17 mouse cellular contexts compared by ENCODE assay signal in genomic region chr19:23162877-23163276, GRCm38 (mm10). TPM values are rescaled to one million over a fixed set of nuclear protein-coding genes. Genes with fewer than 3 reads are reported as not detected.
DNase-seq lines count a peak whose midpoint lies in the region; ATAC-seq lines count a peak whose summit lies in the region.
"Had no signal": no experiment of that assay in that cellular context is flagged by ENCODE, and none has a peak within 500 bp of the region (broad histone marks: within the 10 kb centered on the region; RNA-seq: fewer than 3 reads in every experiment).

No protein-coding gene starts in this region.

- H3K27ac ChIP-seq in forebrain, embryonic 16.5 days (ENCODE audit: low read length) = no peak overlapping the region
- no peak overlapping the region for H3K27ac ChIP-seq in forebrain, embryonic 14.5 days (ENCODE audit: low read depth, low read length)
- H3K27ac ChIP-seq in hindbrain, embryonic 16.5 days (ENCODE audit: low read depth, low read length) = no peak overlapping the region
- H3K27ac ChIP-seq in hindbrain, embryonic 14.5 days = no peak overlapping the region
- H3K27ac ChIP-seq: intestine, embryonic 15.5 days; limb, embryonic 15.5 days; macrophage; neural tube, embryonic 12.5 days had no signal

- ATAC-seq in forebrain, embryonic 16.5 days = 0 out of 2 replicates have a peak, but pooled peaks have one; percentile 26
- ATAC-seq in forebrain, embryonic 14.5 days = no peak
- ATAC-seq in hindbrain, embryonic 16.5 days = peak; percentile 45
- ATAC-seq in hindbrain, embryonic 14.5 days (ENCODE audit: low FRiP score) = no peak
- no peak for ATAC-seq in megakaryocyte, adult 5-6 weeks (ENCODE audit: poor library complexity, severe bottlenecking)
- ATAC-seq: intestine, embryonic 15.5 days; midbrain, embryonic 16.5 days had no signal

- no peak for DNase-seq in forebrain, embryonic 14.5 days (ENCODE audit: low spot score)
- no peak for DNase-seq in hindbrain, embryonic 14.5 days (ENCODE audit: low spot score)
- DNase-seq in layer of hippocampus, postnatal 25 days (ENCODE audit: extremely low spot score in 1 of 2, low spot score in 1 of 2) = no peak
- no peak for DNase-seq in urinary bladder, adult 2 months (ENCODE audit: low spot score)
- DNase-seq: B cell, adult 2 months; liver, postnatal 0 days; thymus, postnatal 4 days had no signal

- 76% methylated on average over 6 of the region's 6 CpGs for WGBS in forebrain, embryonic 16.5 days
- WGBS in forebrain, embryonic 14.5 days = 80% methylated on average over 6 of the region's 6 CpGs
- WGBS in hindbrain, embryonic 16.5 days = 72% methylated on average over 6 of the region's 6 CpGs
- WGBS in hindbrain, embryonic 14.5 days = 82% methylated on average over 6 of the region's 6 CpGs

- H3K4me3 ChIP-seq in forebrain, embryonic 16.5 days (replicated peaks; ENCODE audit: low read length) = no peak overlapping the region
- H3K4me3 ChIP-seq in forebrain, embryonic 14.5 days (ENCODE audit: low read depth, low read length) = no peak overlapping the region
- no peak overlapping the region for H3K4me3 ChIP-seq in hindbrain, embryonic 16.5 days (ENCODE audit: low read length)
- no peak overlapping the region for H3K4me3 ChIP-seq in hindbrain, embryonic 14.5 days (replicated peaks; ENCODE audit: low read length)
- H3K4me3 ChIP-seq in megakaryocyte, embryonic 14.5 days (replicated peaks) = peak overlapping the region; percentile 35
- H3K4me3 ChIP-seq: erythroblast, embryonic 14.5 days; intestine, embryonic 15.5 days; limb, embryonic 15.5 days; neural tube, embryonic 12.5 days had no signal

- no peak overlapping the region for H3K9ac ChIP-seq in forebrain, embryonic 16.5 days (replicated peaks; ENCODE audit: low read depth, low read length)
- H3K9ac ChIP-seq in forebrain, embryonic 14.5 days (ENCODE audit: low read length) = no peak overlapping the region
- no peak overlapping the region for H3K9ac ChIP-seq in hindbrain, embryonic 16.5 days (ENCODE audit: low read depth, low read length)
- H3K9ac ChIP-seq in hindbrain, embryonic 14.5 days = no peak overlapping the region
- H3K9ac ChIP-seq: intestine, embryonic 15.5 days; limb, embryonic 15.5 days; liver, postnatal 0 days; neural tube, embryonic 12.5 days had no signal

- no peaks in the 10 kb centered on the region for H3K27me3 ChIP-seq in forebrain, embryonic 16.5 days (replicated peaks; ENCODE audit: control insufficient read depth, insufficient read depth, low read length)
- no peaks in the 10 kb centered on the region for H3K27me3 ChIP-seq in forebrain, embryonic 14.5 days (replicated peaks; ENCODE audit: control insufficient read depth, insufficient read depth, low read length)
- no peaks in the 10 kb centered on the region for H3K27me3 ChIP-seq in hindbrain, embryonic 16.5 days (replicated peaks; ENCODE audit: control insufficient read depth, insufficient read depth, low read length)
- no peaks in the 10 kb centered on the region for H3K27me3 ChIP-seq in hindbrain, embryonic 14.5 days (ENCODE audit: control insufficient read depth, insufficient read depth, low read length)
- H3K27me3 ChIP-seq in megakaryocyte, embryonic 14.5 days (replicated peaks) = no peaks in the 10 kb centered on the region
- H3K27me3 ChIP-seq: intestine, embryonic 15.5 days; limb, embryonic 15.5 days; neural tube, embryonic 12.5 days had no signal

- H3K4me1 ChIP-seq in forebrain, embryonic 16.5 days (replicated peaks; ENCODE audit: control insufficient read depth, insufficient read depth, low read length) = peaks cover 9% of the 10 kb centered on the region
- H3K4me1 ChIP-seq in forebrain, embryonic 14.5 days (ENCODE audit: control insufficient read depth, insufficient read depth, low read length) = no peaks in the 10 kb centered on the region
- H3K4me1 ChIP-seq in hindbrain, embryonic 16.5 days (ENCODE audit: control insufficient read depth, insufficient read depth, low read depth, low read length) = no peaks in the 10 kb centered on the region
- no peaks in the 10 kb centered on the region for H3K4me1 ChIP-seq in hindbrain, embryonic 14.5 days (replicated peaks; ENCODE audit: control insufficient read depth, insufficient read depth, low read length)
- H3K4me1 ChIP-seq in megakaryocyte, embryonic 14.5 days = peaks cover 41% of the 10 kb centered on the region
- H3K4me1 ChIP-seq: intestine, embryonic 15.5 days; neural tube, embryonic 12.5 days had no signal

- no peak overlapping the region for H3K4me2 ChIP-seq in forebrain, embryonic 16.5 days (ENCODE audit: low read length)
- no peak overlapping the region for H3K4me2 ChIP-seq in forebrain, embryonic 14.5 days (ENCODE audit: low read length)
- no peak overlapping the region for H3K4me2 ChIP-seq in hindbrain, embryonic 16.5 days (ENCODE audit: low read length)
- H3K4me2 ChIP-seq in hindbrain, embryonic 14.5 days (replicated peaks) = no peak overlapping the region
- H3K4me2 ChIP-seq: intestine, embryonic 15.5 days; limb, embryonic 15.5 days; neural tube, embryonic 12.5 days had no signal

- H3K9me3 ChIP-seq in forebrain, embryonic 16.5 days (ENCODE audit: control insufficient read depth, low read length) = no peaks in the 10 kb centered on the region
- no peaks in the 10 kb centered on the region for H3K9me3 ChIP-seq in forebrain, embryonic 14.5 days (replicated peaks; ENCODE audit: control insufficient read depth, low read length)
- H3K9me3 ChIP-seq in hindbrain, embryonic 16.5 days (ENCODE audit: control insufficient read depth, low read length) = no peaks in the 10 kb centered on the region
- no peaks in the 10 kb centered on the region for H3K9me3 ChIP-seq in hindbrain, embryonic 14.5 days (ENCODE audit: control insufficient read depth, low read length)
- H3K9me3 ChIP-seq in megakaryocyte, embryonic 14.5 days = no peaks in the 10 kb centered on the region
- H3K9me3 ChIP-seq: intestine, embryonic 15.5 days; limb, embryonic 15.5 days; neural tube, embryonic 12.5 days had no signal

- no peaks in the 10 kb centered on the region for H3K36me3 ChIP-seq in forebrain, embryonic 16.5 days (ENCODE audit: control insufficient read depth, insufficient read depth)
- H3K36me3 ChIP-seq in forebrain, embryonic 14.5 days (ENCODE audit: control insufficient read depth, insufficient read depth, low read length) = no peaks in the 10 kb centered on the region
- no peaks in the 10 kb centered on the region for H3K36me3 ChIP-seq in hindbrain, embryonic 16.5 days (ENCODE audit: control insufficient read depth, insufficient read depth, low read length)
- H3K36me3 ChIP-seq in hindbrain, embryonic 14.5 days (replicated peaks; ENCODE audit: control insufficient read depth, insufficient read depth) = no peaks in the 10 kb centered on the region
- H3K36me3 ChIP-seq in megakaryocyte, embryonic 14.5 days (replicated peaks; ENCODE audit: low read length) = peaks cover 81% of the 10 kb centered on the region
- H3K36me3 ChIP-seq: intestine, embryonic 15.5 days; limb, embryonic 15.5 days; neural tube, embryonic 12.5 days had no signal

RNA-seq across cellular contexts. Expression of gene Klf9, which starts 21.9 kb away (rescaled TPM):
- polyA plus RNA-seq in forebrain, embryonic 16.5 days (2015; fragmentation: Nextera tagmentation; extraction: Ambion mirVana) = 2.2 and 2.6 TPM in 2 replicates
- 0.97 and 1.1 TPM in 2 replicates for polyA plus RNA-seq in forebrain, embryonic 14.5 days (2014; fragmentation: Nextera tagmentation; extraction: Ambion mirVana)
- 3.8 and 4.9 TPM in 2 replicates for polyA plus RNA-seq in hindbrain, embryonic 16.5 days (2015; fragmentation: Nextera tagmentation; extraction: Ambion mirVana)
- 2.4 and 3.3 TPM in 2 replicates for polyA plus RNA-seq in hindbrain, embryonic 14.5 days (2014; fragmentation: Nextera tagmentation; extraction: Ambion mirVana)
- polyA plus RNA-seq in megakaryocyte, embryonic 14.5 days (2012; ENCODE audit: insufficient read depth, low replicate concordance) = 4.7 and 12.2 TPM in 2 replicates
- total RNA-seq in megakaryocyte, adult 5-6 weeks (2015) = 7.0 and 9.4 TPM in 2 replicates
- 5.4 and 6.2 TPM in 2 replicates for total RNA-seq in megakaryocyte, adult 5-6 weeks (2017)
- 100 to 1,000 TPM; 157 to 184 TPM for total RNA-seq in layer of hippocampus, postnatal 25 days (2021)
- polyA plus RNA-seq in urinary bladder, adult 2 months (2012; rRNA removed) = 58.6 and 73.7 TPM in 2 replicates

Comparison
In these comparisons a context has a peak if more than half of its experiments do, and no peak if none do; other contexts are left out.
1. ATAC-seq: peak in forebrain, embryonic 16.5 days (single experiment) and hindbrain, embryonic 16.5 days (single experiment); none in forebrain, embryonic 14.5 days (single experiment), hindbrain, embryonic 14.5 days (single experiment) and megakaryocyte, adult 5-6 weeks (single experiment).